Mouse (Mus musculus) right cerebral cortex, postnatal 25 days (tissue): ENCODE data around the gene Gm42669.
A peak's percentile ranks its signal among the peaks of the same experiment; 100 is the strongest.

Experiments used
- DNase-seq: peaks from one replicate; pipeline ENCODE4 v3.0.0; 2022

The Gm42669 gene

DNA sequence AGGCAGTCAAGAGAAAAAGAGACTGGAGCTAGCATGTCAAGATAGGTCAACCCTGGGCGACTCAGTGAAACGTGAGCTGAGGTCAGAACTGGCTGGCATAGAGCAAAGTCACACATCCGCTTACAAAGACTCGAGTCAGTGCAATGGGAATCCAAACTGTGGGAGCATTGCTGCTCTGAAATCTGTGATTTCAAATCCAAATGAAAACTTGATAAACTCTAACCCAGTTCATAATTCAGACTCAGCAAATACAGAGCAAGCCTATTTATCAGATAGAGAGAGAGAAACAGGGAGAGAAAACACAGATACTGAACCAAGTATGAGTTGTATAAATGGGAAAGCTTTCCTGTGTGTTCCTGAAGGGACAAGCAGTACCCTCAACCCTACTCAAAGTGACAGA is at the start of gene Gm42669:
TSS of gene Gm42669 (plus strand) at position 301 of the 400 bp plus-strand sequence.
- DNase-seq = no peak

DNA sequence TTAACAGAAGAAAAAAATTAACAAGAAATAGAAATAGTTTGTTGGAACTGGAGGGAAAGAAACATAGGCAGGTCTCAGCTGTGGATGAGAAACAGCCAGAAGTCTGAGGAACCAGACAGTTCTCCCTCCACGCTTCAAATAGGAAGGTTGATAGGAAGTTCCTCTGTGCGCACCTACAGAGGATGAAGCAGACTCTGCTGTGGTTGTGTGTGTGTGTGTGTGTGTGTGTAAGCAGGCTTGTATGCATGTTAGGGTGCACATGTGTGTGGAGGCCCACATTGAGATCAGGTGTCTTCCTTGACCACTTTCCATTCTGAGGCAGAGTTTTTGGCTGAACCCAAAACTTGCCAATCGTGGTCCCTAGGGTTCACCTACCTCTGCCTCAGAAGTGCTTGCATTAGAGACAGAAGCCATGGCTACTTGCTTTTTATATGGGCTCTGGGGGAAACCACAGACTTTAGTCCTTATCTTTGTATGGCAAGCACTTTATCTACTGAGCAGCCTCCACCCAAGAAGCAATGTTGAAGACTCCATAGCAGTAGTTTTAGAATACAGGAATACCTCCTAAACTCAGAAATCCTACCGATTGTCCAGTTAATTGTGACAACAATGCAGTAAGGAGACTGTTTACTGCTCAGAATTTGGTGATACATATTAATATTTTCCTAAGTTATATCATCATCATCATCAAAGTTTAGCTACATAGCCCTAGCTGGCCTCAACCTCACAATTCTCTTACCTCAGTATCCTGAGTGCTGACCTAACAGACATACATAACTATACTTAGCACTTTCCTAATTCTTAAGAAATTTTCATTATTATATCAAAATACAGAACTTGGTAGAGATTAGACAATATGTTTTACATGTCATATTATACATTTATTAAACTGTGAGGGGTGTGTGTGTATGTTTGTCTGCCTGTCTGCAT is 45.0 kb upstream of the Gm42669 start:
- DNase-seq = no peak

DNA sequence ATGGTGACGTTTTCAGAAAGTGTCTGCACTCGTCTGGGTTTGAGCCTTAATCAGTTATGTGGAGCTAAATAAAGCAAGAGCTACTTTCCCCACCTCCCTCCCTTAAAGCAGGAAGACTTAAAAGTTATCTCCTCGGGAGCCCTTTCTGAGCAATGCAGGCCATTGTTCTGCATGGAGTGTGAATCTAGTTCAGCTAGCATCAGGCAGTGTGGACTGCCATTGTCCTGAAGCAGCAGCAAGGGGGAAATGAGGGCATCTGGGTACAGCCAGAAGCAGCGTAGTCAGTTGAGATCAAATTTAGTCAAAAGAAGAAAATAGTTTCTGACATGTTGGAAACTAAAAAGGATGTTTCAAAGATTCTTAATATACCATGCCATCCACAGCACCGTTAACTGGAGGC is 40.9 kb upstream of the Gm42669 start:
- DNase-seq = no peak

DNA sequence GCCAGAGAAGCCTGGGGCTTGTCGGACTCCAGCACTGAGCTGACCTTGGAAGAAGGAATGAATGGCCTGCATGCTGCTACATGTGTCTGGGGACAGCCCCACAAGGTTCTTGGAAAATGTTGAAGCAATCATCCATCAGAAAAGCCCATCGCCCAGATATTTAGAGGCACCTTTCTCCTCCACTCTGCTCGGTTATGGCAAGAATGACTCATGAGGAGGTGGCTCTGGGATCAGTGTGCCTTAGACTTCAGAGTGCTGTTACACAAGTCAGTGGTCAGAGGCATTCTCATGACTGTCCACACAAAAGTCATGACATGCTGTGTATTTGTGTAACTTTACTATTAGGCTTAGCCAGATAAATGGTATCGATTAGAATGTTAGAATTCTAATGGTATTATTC is 40.3 kb upstream of the Gm42669 start:
- DNase-seq = no peak

DNA sequence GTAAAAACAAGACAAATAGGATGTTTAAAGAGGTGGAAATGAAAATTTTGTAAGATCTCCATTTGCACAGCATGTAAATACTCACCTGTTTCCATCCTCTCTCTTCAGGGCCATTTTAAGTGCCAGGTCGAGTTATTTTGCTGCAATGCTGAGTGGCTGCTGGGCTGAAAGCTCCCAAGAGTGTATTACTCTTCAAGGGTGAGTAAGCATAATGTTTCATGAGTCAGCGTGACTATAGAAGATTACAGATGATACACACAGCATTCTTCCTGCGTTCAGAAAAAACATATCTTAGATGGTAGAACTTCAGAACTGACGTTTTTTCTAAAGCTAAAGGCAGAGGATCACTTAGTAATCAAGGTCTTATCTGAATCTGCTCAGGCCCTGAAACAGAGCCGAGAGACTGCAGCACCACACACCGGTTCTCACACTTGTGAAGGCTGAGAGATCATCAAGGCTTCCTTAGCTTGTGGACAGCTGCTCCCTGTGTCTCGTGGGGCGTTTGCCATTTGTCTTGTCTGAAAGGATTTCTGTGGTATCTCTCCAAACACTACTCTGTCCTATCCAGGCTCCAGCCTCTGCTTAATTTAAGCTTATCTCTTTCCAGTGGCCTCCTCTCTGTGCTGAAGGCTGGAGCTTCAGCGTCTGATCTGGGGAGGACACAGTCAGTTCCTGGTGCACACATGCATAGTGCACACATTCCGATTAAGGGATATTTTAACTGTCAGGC is 36.7 kb upstream of the Gm42669 start:
- no peak for DNase-seq

DNA sequence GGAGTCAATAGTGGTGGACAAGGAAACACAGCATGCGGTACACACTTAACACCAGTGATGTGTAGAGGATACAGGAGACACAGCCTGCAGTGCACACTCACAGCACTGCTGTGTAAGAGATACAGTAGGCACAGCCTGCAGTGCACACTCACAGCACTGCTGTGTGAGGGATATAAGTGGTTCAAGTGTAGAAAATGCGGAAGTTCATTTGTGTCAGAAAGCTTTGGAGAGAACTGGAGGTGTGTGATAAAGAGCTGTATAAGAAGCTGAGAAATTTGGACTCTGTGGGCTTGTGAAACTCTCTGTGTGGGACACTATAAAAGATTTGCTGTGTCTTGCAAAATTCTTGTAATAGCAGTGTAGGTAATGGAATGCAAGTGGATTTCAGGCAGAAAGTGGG is 27.2 kb upstream of the Gm42669 start:
- no peak for DNase-seq

DNA sequence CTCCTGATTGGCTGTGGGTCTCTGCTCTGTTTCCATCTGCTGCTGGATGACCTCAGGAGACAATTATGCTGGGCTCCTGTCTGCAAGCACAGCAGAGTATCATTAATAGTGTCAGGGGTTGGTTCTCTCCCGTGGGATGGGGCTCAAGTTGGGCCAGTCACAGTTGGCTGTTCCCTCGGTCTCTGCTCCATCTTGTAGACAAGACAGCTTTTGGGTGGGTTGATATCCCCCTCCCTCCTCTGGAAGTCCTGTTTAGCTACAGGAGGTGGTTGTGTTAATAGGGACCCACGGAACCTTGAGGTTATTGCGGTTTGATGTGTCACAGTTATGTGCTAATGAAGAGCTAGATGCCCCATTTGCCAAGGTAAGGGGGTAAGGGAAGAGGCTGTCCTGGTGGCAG is 18.4 kb upstream of the Gm42669 start:
- no peak for DNase-seq

DNA sequence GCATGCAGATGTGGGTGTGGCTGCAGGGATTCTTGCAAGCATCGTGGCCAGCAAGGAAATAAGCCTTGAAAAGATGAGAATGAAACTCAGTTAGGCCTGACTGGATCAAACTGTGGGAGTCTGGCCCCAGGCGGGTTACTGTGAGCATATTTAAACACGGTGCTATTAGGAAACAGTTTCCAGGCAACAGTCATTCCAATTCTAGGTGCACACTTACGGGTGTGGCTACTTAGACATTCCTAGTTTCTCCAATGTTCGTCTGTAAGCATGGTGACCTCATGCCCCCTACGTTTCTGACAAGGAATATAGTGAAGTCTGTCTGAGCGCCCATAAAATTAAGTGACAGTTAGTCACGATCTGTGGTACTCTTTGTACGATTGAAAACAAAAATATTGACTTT is 16.4 kb upstream of the Gm42669 start:
- DNase-seq = no peak

DNA sequence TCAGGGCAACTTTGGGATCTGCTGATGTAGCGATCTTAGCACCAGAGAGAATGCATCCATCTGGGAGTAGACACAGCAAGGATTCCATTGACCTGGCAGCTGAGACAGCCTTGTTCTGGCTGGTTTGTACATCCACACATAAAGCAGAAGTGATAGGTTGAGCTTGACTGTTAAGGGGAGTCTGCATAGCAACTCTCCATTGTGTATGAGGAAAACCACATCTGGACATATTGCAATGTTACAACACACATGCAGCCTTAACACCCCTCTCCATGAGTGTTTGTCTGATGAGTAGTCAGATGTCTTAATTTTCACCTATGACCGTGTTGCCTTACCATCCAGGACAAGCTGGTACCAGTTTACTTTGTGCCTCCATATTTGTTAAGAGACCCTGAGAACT is 14.9 kb upstream of the Gm42669 start:
- no peak for DNase-seq

DNA sequence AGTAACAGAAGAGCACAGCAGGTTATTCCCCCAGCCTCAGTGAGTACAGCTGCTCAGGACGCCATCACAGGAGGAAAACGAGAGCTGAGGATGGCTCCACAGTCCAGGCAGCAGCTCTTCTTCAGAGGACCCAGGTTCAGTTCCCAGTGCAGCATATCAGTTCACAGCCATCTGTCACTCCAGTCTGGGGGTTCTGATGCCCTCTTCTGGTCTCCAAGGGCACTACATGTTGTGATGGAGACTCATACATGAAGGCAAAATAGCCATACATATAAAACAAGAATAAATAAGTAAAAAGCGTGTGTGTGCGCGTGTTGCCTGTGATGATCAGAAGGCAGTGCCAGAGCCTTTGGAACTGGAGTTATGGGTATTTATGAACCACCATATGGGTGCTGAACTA is 12.7 kb upstream of the Gm42669 start:
- DNase-seq = no peak

DNA sequence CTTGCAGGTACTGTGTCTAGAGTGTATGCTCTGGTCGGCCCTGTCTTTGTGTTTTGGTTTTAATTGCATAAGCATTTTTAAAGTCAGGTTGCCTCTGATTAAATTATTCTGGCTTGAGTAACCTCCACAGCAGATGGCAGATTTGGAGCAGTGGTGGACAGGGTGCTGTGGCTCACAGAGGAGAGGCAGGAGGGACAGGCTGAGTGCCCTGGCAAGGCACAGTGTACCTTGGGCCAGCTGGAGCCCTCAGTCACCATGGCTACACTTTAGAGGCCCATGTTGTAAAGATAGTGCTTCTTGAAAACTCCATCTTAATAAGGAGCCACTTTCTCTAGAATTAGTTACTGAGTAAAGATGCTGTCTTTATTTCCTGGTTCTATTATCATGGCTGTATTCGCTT is 11.4 kb upstream of the Gm42669 start:
- DNase-seq = no peak

DNA sequence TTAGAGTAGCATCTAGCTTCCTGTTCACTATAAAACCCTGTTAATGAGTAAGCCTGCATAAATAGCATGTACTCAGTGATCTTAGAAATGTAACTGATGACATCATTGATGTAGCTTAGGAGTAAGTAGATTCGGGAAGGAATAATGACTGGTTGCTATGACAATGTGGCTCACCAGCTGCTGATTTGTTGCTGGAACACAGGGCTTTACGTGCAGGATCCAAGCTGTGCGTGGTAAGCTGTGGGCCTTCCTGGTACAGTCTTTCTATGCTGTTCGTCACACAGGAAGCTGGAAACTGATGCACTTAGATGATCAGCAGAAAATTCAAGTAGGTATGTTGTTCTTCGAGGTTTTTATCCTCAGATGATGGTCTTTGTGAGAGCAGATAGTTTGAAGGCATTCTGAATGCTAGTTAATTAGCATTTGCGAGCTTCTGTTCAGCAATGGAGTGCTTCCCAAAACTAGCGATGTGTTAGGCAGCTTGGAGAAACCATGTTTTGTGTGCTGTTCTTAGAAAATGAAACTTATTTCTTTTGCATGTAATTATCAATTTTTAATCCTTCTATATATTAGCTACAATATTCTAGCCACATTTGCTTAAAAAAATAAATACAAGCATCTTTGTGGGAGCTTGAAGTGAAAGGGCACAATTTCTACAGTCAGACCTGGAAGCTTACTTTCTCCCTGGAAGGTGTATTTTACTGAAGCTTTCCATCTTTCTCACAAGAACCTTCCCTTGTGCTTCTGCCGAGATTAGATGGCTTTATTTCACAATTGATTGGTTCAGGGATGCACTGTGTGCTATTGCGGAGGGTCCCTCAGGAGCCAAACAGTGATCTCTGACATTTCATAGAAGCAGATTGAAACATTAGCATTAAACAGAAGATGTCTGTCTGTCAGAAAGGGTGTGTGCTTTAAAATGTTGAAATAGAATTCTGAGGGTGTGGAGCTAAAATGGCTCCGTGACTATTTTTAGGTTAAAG is 9.6 kb upstream of the Gm42669 start:
- DNase-seq = peak; percentile 69

DNA sequence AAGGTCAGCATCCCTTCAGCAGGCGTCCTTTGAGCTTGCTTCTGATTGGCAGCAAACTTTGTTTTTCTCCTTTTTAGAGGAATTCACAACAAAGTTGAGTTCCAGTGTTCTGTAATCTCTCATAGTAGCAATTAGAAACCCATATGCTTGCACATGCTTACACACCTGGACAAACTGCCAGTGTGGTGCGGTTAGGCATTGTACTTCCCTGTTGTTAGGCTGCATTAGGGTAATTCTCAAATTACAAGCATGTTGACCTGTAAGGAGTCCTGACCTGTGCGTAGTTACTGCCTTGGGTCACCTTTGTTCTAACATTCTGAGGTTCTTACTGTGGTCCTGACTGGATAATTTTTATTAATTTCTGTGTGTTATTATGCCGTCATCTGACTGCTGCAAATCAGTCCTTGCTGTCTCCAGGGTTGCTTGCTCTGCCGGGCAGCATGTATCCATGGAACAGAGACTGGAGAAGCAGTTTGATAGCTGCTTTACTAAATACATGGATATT is 8.6 kb upstream of the Gm42669 start:
- DNase-seq = no peak

DNA sequence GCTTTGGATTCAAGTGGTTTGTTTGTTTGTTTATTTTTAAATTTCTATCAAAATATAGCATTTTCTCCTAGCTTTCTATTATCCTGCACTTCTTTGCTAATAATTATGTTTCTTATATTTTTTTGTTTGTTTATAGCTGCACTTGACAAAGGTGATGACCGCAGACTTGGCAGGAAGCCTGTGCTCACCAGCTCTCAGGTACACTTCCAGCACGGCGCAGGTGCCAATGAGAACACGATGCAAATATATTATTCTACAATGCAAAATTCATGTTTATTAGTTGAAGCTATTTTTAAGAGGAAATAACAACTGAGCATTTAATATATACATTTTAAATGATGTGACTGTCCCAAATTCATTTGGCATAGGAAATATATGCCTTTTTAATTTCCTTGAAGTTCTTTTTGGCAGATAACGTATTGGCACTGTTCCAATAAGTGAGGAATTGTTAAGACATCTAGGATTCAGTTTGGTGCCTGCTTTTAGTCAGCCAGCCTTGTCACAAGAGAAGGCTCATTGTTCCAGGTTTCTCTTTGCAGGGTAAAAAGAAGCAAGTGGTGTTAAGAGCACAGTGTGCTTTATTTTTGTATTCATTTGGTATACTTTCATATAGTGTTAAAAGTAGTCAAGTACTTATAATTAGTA is 7.4 kb upstream of the Gm42669 start:
- no peak for DNase-seq

DNA sequence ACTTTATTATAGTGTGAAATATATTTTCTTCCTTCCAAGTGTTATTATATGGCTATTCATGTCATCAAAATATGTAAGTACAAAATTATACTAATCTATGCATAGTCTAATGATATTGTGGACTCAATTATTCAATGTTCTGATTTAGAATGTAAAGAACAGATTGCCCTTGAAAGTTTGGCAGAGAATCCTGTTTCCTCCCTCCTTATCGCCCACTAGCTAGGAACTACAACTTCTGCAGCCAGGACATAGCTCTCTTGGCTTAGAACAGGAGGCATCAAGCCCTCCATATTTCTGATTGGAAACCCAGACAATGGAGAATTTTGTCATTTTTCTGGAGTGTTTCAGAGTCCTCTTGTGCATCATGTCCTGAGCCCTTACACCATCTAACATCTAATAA is 6.7 kb upstream of the Gm42669 start:
- DNase-seq = no peak

DNA sequence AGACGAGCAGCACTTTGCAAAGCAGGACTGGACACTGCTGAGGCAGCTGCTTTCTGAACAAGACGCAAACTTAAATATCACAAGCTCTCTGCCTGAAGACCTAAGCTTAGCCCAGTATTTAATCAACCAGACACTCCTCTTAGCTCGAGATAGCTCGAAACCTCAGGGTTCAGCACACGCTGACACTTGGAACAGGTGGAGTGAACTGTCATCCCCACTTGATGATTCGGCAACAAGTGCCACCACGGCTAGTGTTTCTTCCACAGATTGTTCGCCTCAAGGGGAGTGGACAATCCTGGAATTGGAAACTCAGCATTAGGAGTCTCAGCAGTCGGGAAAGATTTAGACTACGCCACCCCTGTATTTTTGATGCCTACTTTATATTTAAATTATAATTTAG is 3.1 kb downstream of the Gm42669 start:
- no peak for DNase-seq

DNA sequence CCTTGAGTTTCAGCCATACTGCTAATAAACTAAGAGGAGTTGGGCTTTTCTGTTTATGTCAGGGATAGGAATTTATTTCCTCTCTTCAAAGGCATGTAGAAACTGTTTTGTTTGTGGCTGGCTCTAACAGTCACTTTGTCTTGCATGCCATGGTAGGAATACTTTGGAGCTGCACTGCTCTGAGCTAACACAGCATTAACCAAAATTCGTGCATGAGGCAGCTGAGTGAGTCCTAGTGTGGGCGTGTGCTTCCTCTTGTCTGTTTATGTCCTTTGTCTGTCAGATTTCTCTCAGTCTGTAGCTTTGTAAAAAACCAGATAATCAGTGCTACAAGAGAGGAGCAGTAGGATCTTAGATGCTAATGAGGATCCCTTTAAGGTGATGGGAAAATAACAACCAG is 3.9 kb downstream of the Gm42669 start:
- no peak for DNase-seq

DNA sequence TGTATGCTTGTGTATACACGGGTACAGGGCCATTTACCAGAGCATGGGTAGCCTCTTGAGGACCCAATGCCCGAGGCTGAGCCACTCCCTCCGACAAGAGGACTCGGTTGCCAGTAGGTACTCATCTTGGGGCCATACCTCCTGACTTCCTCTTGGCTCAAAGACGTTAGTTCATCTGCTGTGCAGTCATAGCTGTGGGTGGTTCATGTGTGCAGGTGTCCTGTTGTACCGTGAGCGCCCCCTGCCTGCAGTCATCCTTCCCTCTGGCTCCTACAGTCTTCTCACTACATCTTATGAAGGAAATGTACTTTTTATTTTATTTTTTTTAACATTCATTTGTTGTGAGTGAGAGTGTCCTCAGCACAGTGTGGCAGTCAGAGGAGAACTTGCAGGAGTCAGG is 6.2 kb downstream of the Gm42669 start:
- no peak for DNase-seq

DNA sequence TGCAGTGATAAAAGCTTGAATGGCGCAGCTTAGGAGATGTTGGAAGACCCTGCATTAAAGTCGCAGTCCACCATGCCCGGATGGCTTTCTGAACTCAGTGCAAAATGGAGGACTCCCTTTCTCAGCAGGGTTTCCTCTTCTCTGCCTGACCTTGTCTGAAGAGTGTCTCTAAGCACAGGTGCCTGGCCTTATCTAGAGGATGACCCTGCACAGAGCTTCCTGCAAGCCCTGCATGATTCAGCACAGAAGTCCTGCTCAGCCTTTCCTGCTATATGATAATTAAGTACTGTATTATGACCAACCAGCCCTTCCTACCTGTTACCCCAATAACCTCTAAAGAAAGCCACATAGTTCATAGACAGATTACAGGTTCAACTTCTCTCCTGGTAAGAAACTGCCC is 8.0 kb downstream of the Gm42669 start:
- no peak for DNase-seq

DNA sequence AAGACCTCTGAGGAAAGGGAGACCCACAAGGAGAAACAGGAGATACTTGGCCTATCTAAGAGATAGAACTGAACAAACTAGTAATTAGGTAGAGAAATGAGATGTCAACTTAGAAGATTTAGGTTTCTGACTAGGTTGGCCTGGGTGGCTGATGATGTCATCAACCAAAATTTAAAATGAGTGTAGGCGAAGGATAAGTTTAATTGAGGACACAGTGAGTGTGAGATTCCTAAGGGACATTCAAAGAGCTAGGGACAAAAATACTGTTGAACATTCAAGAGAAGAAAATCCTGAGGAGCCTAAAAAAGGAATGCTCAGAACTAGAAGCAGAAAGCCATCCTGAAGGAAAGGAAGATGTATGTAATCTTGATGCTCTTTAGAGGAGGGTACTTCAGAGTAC is 8.7 kb downstream of the Gm42669 start:
- DNase-seq = no peak

DNA sequence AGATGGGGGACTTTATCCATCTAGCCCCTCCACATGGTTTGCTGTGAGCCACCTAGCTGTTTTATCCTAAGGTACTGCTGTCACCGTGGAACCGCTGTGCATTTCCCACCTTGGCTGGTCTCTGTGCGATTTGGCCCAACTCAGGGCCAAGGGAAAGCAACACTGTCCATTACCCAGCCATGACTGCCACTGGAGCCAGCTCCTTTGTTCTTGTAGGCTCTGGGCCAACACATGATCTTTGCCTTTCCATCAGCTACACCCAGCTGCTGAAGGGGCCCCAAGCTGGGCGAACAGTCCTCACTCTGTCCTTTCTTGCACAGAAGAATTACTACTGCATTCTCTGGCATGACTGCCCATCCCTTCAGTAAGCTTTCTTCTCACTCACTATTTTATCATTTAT is 11.2 kb downstream of the Gm42669 start:
- no peak for DNase-seq

DNA sequence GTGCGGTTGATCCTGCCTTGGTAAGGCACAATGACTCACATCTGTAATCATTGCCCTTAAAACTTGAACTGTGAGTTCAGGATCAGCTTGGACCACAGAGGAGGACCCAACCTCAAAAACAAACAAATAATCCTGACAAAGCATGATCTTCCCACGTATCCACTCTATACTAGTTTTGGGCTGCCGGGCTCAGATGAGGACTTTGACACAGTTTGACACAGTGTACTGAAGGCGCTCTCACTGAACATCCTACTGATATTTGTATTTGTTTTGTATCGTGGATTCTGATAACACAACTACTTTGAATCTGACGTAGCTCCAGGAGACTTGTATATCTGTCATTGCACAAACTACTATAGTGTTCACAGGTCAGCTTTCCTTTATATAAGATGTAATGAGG is 14.0 kb downstream of the Gm42669 start:
- DNase-seq = no peak
